Mouse (Mus musculus) kidney, postnatal 0 days (tissue): Measurements from ENCODE around the gene Cfap97d2. TPM values are rescaled to one million over a fixed set of nuclear protein-coding genes. Genes with fewer than 3 reads are reported as not detected.

ENCODE experiments used
- ATAC-seq: fragments of 200-750 bp; cut with Nextera tagmentation; replicated peaks from 2 replicates; pipeline ENCODE4 v1.8.0; 2017; ENCODE audit warnings: low read depth, moderate number of reproducible peaks, moderate TSS enrichment, moderate library complexity; ENCODE audit not compliant: low FRiP score
- DNase-seq: peaks from one replicate; pipeline ENCODE4 v3.0.0-alpha.2; 2016; ENCODE audit warnings: low spot score
- H3K27ac ChIP-seq: fragments of 300-500 bp; sonication (generic); 2 replicates; pipeline ENCODE4 v1.5.1; 2014; ENCODE audit warnings: mild to moderate bottlenecking
- H3K27me3 ChIP-seq: fragments of 300-500 bp; sonication (generic); 2 replicates; pipeline ENCODE4 v1.6.1; 2014; ENCODE audit warnings: low read length, mixed read lengths; ENCODE audit not compliant: insufficient read depth
- H3K36me3 ChIP-seq: fragments of 300-500 bp; sonication (generic); 2 replicates; pipeline ENCODE4 v1.6.1; 2014; ENCODE audit warnings: low read length, mixed read lengths; ENCODE audit not compliant: insufficient read depth
- H3K4me1 ChIP-seq: fragments of 300-500 bp; sonication (generic); replicated peaks from 2 replicates; pipeline ENCODE4 v1.6.1; 2014; ENCODE audit warnings: antibody characterized with exemption, low read length, mixed read lengths; ENCODE audit not compliant: insufficient read depth
- H3K4me2 ChIP-seq: fragments of 300-500 bp; sonication (generic); 2 replicates; pipeline ENCODE4 v1.6.1; 2014; ENCODE audit warnings: mild to moderate bottlenecking, low read length, moderate library complexity, mixed read lengths
- H3K4me3 ChIP-seq: fragments of 300-500 bp; sonication (generic); replicated peaks from 2 replicates; pipeline ENCODE4 v1.5.1; 2014; ENCODE audit warnings: low read depth, low read length
- H3K9ac ChIP-seq: fragments of 300-500 bp; sonication (generic); 2 replicates; pipeline ENCODE4 v1.6.1; 2014; ENCODE audit warnings: low read depth, low read length
- H3K9me3 ChIP-seq: fragments of 300-500 bp; sonication (generic); replicated peaks from 2 replicates; pipeline ENCODE4 v1.6.1; 2016; ENCODE audit warnings: low read length, inconsistent platforms, mixed read lengths
- CTCF ChIP-seq: IDR thresholded peaks from 2 replicates; pipeline ENCODE4 v1.5.1; 2016; ENCODE audit warnings: antibody characterized with exemption, low read depth, mild to moderate bottlenecking, moderate library complexity
- WGBS: fragments of 180-500 bp; shearing (Covaris S2); extraction: QIAGEN DNeasy Blood & Tissue Kit; methylation state at CpG from one replicate; pipeline ENCODE4 v1.1.7; 2014; 5-methylcytosine and 5-hydroxymethylcytosine counted together
- polyA plus RNA-seq: library from polyadenylated mRNA; unstranded; fragments of >200 nt; fragmentation: Nextera tagmentation; extraction: Ambion mirVana; gene quantifications from 2 replicates; pipeline ENCODE4 v1.2.1, GENCODE M21; 2015

Cfap97d2 gene
- polyA plus RNA-seq, 1 experiment from 2014 or later = not detected

GRCm38 (mm10) chr8:13747626-13748025 lies 41.9 kb downstream of the Cfap97d2 start:
- whole genome bisulfite sequencing = 3% methylated on average over 3 of the region's 3 CpGs
- Histone ChIP-seq H3K36me3 (no peaks in the 10 kb centered on the region), H3K9me3 (no peaks in the 10 kb centered on the region), H3K9ac (no peak overlapping the region), H3K27ac (no peak overlapping the region), H3K27me3 (no peaks in the 10 kb centered on the region), H3K4me3 (no peak overlapping the region), H3K4me2 (no peak overlapping the region), H3K4me1 (no peaks in the 10 kb centered on the region)
- TF ChIP-seq CTCF = no peak
- peak; percentile 73 for DNase-seq
- peak; percentile 59; the same call in 1 of the 2 replicates for ATAC-seq

- DNase-seq = peak; percentile 82
- ATAC-seq = no peak
- no peaks in the 10 kb centered on the region for H3K36me3 ChIP-seq
- no peak overlapping the region for H3K27ac ChIP-seq
- no peak overlapping the region for H3K4me2 ChIP-seq
- H3K4me3 ChIP-seq = no peak overlapping the region
- no peaks in the 10 kb centered on the region for H3K27me3 ChIP-seq
- 26% methylated on average over 2 of the region's 2 CpGs for WGBS
- H3K4me1 ChIP-seq = 0 out of 2 replicates have a peak, but pooled peaks cover under 1% of the 10 kb centered on the region
- no peaks in the 10 kb centered on the region for H3K9me3 ChIP-seq
- H3K9ac ChIP-seq = no peak overlapping the region
- peak; percentile 84 for TF ChIP-seq CTCF
Observed at GRCm38 (mm10) chr8:13753680-13754079, 48.0 kb downstream of the Cfap97d2 start.

GRCm38 (mm10) chr8:13756480-13756879 lies 50.8 kb downstream of the Cfap97d2 start:
- Histone ChIP-seq H3K4me1 (0 out of 2 replicates have a peak, but pooled peaks cover 5% of the 10 kb centered on the region), H3K27me3 (no peaks in the 10 kb centered on the region), H3K27ac (no peak overlapping the region), H3K9ac (no peak overlapping the region), H3K4me2 (no peak overlapping the region), H3K36me3 (0 out of 2 replicates have a peak, but pooled peaks cover 4% of the 10 kb centered on the region), H3K9me3 (no peaks in the 10 kb centered on the region), H3K4me3 (no peak overlapping the region)
- ATAC-seq = no peak
- 58% methylated on average over 7 of the region's 7 CpGs for WGBS
- no peak for DNase-seq
- no peak for TF ChIP-seq CTCF

GRCm38 (mm10) chr8:13756982-13757804 lies 51.5 kb downstream of the Cfap97d2 start, which contains the start of gene Cdc16:
TSS of gene Cdc16 (plus strand) at chr8:13757676.
- WGBS = 7% methylated on average over 40 of the region's 40 CpGs
- ATAC-seq (peak; percentile 96), DNase-seq (peak; percentile 93)
- Histone ChIP-seq H3K27me3 (no peaks in the 10 kb centered on the region), H3K4me3 (peak within 1 kb of the TSS; percentile 79), H3K9ac (peak within 1 kb of the TSS; percentile 90), H3K4me2 (peak within 1 kb of the TSS; percentile 76), H3K36me3 (peaks cover 9% of the 10 kb centered on the region; the same call in 1 of the 2 replicates), H3K4me1 (0 out of 2 replicates have a peak, but pooled peaks cover 5% of the 10 kb centered on the region), H3K9me3 (no peaks in the 10 kb centered on the region), H3K27ac (peak within 1 kb of the TSS; percentile 82)
- 0 out of 2 replicates have a peak, but pooled peaks have one; percentile 9 for TF ChIP-seq CTCF

GRCm38 (mm10) chr8:13757805-13758727 lies 52.4 kb downstream of the Cfap97d2 start:
- H3K9me3 ChIP-seq = no peaks in the 10 kb centered on the region
- peak overlapping the region; percentile 79 for H3K4me3 ChIP-seq
- DNase-seq = peak; percentile 83
- H3K4me1 ChIP-seq = 0 out of 2 replicates have a peak, but pooled peaks cover 5% of the 10 kb centered on the region
- WGBS = under 1% methylated on average over 38 of the region's 38 CpGs
- peak overlapping the region; percentile 76 for H3K4me2 ChIP-seq
- H3K27ac ChIP-seq = peak overlapping the region; percentile 82
- peak overlapping the region; percentile 90 for H3K9ac ChIP-seq
- peak; percentile 69 for ATAC-seq
- TF ChIP-seq CTCF = peak; percentile 70
- peaks cover 18% of the 10 kb centered on the region for H3K36me3 ChIP-seq
- H3K27me3 ChIP-seq = no peaks in the 10 kb centered on the region

- Histone ChIP-seq H3K9ac (no peak overlapping the region), H3K4me1 (no peaks in the 10 kb centered on the region), H3K27me3 (no peaks in the 10 kb centered on the region), H3K9me3 (no peaks in the 10 kb centered on the region), H3K27ac (no peak overlapping the region), H3K4me2 (no peak overlapping the region), H3K4me3 (no peak overlapping the region), H3K36me3 (peaks cover 70% of the 10 kb centered on the region)
- ATAC-seq (no peak), DNase-seq (no peak)
- no peak for TF ChIP-seq CTCF
- 84% methylated on average over 11 of the region's 11 CpGs for WGBS
Observed at GRCm38 (mm10) chr8:13769206-13769605, 63.5 kb downstream of the Cfap97d2 start.
